Mouse (Mus musculus) 3134 (cell line): ENCODE measurements around the gene C1qtnf7.

ENCODE experiments used
- DNase-seq: peaks from one replicate; pipeline ENCODE4 v3.0.0-alpha.2; 2011; ENCODE audit warnings: low spot score; ENCODE audit not compliant: insufficient read length; ENCODE audit errors: extremely low read depth

The C1qtnf7 gene

DNA sequence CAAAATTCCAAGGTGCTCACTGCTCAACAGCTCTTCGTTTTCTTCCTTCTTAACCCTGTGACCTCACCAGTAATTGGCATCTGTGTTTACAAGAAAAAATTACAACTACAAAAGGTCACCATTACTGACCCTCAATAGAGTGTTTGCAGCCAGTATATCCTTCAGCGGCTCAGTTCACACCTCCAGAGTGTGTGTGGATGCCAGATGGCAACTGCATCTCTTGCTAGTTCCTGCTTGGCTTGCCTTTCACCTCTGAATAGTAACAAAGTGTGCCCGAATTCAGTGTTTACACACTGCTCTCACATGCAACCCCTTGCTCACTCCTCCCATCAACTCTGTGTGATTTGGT lies 23.8 kb downstream of the C1qtnf7 start:
- DNase-seq = no peak

DNA sequence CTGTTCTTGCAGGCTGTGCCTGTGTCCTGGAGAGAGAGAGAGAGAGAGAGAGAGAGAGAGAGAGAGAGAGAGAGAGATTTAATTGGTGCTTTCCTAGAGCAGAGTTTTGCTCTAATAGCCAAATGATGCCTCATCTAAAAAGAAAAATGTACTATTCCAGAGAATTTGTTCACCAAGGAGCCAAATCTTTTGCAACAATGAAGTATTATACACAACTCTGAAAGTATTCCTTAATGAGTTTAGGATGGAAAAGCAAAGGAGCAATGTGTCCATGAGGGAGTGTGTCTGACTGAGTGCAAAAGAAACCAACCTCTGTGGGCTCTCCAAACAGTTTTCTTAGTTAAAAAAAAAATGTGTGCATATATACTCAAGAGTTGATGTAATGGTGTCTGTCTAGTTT lies 24.5 kb downstream of the C1qtnf7 start:
- DNase-seq = no peak

DNA sequence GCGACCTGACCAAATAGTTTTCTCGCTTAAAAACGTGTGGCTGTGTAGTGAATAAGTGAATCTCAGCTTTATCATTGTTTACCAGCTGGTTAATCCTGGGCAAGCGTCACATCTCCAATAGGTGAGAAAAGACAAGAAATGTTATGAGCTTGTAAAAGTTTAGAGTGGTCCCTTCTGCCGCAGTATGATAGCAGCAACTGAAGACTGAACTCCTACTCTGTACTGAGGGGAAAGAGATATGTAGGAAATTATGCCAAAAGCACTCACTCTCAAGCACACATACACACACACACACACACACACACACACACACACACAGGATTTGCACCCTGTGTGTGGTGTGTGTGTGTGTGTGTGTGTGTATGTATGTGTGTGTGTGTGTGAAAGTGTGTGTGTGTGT lies 26.2 kb downstream of the C1qtnf7 start:
- no peak for DNase-seq

DNA sequence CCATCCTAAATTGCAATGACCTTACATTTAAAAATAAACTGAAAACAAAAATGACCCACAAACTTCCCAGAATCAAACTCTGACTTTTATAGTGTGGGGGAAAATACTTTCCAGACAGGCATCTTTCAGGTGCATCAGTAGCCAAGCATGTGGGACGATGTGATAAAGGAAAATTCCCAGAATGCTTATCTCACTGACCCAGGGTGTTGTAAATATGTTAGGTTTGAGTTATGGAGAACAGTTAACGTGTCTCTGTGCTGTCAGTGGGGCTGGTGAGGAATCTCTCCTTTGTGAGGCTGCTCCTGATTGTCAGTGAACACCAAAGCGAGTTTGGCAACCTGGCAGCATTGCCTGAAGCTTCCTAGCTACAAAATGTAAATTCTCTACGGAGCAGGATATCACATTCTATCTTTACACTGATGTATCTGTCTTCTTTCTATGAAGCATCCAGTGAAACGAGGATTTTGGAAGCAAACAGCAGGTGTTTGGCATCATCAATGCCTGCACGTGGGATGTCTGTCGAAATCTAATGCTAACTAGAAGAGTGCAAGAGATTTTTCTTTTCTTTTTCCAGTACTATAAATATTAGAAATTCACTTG lies 27.0 kb downstream of the C1qtnf7 start:
- DNase-seq = no peak

DNA sequence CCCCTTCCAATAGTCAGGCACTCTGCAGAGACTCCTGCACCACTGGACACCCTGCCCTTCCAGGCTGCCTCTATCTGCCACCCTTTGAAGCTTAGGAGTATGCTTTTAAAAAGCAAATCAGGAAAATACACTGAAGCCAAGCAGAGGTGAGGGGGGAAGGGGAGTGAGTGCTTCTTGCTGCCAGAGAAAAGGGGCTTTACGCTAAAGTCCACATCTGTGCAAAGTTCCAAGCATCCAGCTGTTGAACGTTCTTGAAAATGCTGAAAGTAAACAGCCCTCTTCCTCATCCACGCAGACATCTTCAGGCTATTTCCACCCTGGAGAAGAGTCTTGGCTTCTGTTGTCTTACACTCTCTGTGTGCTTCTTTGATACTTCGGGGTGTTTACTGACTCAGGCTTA lies 34.6 kb downstream of the C1qtnf7 start:
- DNase-seq = no peak

DNA sequence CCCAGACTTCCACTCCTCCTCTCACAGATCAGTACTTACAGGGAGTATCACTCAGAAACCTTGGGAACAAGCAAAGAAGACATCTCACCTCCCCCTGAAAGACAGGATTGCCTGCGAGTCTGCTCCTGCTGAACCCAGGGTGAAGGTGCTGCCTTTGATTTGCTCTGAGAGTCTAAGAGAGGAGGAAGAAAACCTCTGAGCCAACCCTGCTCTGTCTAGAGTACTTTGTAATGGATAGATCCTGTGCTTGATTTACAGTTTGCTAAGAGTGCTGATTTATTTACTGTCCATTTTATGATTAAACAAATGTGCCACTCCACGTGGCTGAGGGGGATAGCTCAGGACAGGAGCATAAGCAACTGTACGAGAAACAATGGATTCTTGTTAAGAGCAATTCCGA lies 35.1 kb downstream of the C1qtnf7 start:
- no peak for DNase-seq

DNA sequence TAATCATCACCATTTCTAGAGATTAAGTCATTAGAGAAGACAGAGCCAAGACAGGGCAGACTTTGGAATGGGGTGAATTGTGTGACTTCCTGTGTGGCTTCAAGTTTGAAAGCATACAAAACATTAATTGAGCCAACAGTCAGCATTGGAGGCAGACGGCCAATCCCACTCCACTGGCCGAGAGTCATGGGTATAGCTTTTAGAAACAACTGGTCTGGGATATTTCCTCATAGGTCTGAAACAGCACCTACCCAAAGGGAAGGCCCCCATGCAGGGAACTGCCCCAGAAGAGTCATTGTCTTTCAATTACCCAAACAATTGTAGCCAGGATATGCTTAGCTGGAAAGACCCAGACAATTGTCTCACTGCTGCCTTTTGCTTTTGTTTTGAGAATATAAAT lies 39.5 kb downstream of the C1qtnf7 start:
- DNase-seq = no peak

DNA sequence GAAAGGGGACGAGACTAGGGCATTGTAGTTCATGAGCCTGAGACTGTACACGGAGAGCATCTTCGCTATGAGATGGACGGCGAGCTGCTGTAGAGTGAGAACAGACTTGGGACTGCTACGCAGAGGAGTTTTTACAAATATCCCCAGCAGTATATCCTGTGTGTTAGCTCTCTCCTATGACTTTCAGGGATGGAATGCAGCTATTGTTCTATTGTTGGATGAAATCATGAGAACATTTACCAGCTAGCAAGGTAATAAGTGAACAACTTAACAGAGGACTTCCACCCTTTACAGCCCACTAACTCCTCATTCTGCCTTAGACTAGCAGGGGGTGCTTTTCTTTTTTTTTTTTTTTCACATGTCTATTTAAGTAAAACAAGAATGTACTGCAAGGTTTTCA lies 40.1 kb downstream of the C1qtnf7 start:
- DNase-seq = no peak

DNA sequence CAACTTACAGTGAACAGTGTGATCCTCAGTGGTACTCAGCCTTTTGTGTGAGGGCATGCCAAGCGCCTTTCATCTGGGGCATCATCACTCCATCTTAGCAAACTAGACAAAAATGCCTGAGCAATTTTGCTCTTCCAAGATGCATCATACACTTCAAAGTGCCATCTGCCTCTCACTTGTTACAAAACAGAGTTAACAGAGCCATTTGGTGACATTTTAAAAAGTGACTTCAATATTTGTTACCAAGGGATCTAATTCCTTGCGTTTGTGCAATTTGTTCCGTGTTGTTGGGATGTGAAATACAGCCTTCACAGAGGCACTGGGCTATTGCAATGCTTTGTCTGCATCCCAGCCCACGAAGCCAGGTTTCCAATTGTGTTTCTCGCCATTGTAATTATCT lies 42.1 kb downstream of the C1qtnf7 start:
- DNase-seq = no peak

DNA sequence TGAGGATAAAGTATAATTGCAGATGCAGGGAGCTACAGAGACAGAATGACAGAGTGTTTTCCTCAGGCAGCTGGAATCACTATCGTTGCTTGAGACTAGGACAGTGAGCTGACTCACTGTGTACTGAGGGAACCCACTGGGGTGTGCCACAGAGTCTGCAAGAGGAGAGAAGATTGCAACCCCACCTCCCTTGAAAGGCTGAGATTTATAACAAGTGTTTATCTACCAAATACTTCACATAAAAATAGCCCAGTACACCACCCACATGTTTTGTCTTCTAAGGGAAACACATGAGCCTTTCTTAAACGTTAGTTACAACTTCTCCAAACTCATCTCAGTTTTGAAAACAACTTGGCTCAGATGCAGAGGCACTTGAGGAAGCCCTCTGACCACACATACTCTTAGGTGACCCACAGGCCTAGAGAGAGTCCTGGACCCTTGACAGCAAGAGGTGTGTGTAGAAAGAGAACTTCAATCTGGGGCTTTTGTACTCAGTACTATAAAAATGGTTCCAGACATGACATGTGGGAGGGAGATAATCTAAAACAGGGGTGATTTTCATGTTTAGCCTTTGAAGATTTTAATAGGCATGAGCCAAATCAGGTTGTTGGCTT lies 46.4 kb downstream of the C1qtnf7 start:
- DNase-seq = no peak

DNA sequence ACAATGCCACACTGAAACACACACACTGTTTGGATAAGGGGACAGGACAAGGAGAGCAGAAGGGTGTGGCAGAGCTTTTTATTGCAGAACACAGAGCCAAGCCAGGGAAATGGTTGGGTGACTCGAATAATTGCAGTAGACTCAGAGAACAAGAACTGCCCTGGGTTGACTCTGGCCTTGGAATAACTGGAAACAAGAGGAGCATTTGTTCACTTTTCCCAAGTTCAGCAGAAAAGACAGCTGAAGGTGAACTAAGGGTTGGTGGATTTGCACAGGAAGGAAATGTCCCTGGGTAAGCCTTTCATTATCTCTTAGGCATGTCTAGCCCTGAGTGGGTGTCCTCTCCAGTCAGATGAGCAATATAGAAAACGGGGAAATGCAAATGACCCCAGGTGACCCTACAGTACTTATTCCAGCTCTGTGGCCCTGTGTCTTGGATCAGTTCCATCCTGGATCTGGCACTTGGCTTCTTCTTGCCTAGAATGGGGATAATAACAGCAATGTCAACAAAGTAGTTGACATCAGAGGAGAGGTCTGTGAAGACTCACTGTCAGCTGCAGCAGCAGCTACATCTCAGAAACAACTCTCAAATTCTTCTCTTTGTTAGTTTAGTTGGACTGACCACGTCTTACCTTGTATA lies 54.5 kb downstream of the C1qtnf7 start:
- no peak for DNase-seq

DNA sequence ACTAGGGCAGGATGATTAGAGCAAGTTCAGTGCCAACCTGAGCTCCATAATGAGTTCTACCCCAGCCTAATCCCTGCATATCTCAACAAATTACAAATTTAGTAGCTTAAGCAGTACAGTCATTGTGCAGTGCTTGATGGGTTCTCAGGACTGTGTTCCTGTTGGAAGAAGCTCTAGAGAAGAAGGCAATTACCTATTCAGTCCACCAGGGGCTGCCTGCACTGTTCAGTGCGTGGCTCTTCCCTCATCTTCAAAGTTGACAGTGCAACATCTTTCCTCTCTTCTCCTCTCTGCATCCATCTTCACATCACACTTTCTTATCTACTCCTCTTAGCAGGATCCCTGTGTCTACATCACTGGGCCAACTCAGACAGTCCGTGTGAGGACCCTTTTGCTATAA lies 67.5 kb downstream of the C1qtnf7 start:
- no peak for DNase-seq

DNA sequence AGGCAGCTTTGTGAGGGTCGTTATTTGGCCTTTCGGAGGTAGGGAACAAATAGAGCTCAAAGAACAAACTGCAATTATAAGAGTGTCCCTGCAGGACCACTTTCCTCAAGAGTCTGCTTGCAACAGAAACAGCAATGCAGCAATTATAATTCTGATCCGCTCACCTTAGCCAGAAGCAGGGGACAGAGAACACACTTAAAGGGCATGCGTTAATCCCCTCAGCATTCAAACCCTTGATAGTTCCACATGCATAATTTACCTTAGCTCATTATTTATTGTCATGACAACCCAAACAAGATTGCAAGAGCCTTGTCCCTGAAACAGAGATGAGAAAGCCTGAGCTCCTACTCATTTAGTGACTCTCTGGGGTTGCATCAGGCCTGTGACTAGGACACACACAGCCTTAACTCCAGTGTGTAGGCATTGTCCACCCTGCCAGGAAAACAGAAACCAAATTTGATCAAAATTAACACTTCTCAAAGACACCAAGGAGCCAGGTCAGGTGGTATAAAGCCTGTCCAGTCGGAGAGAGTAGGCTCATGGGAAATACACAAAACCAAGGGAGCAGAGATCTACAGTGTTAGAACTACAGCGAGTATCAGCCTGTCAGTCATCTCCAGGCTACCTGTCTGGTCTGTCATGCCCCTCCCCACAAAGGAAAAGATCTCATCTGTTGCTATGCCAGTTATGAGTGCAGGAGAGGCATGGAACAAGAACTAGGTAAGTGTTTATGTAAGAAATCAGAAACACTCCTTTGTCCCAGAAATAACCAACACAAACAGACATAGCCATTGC lies 68.2 kb downstream of the C1qtnf7 start:
- DNase-seq = no peak

DNA sequence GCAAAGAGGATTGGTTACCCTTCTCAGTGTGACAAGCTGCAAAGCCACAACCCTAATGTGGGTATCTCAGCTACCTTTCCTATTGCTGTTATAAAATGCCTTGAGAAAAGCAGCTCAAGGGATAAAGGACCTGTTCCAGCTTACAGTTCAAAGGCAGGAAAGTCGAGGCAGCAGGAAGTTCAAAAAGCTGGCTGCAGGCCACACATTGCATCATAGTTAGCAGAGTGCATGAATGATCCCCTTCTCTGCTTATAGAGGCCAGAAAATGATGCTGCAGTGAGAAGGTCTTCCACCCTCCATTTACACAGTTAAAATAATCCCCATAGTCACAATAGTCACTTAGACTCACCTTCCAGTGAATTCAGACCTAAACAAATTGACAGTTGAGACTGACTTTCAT lies 69.1 kb downstream of the C1qtnf7 start:
- no peak for DNase-seq

DNA sequence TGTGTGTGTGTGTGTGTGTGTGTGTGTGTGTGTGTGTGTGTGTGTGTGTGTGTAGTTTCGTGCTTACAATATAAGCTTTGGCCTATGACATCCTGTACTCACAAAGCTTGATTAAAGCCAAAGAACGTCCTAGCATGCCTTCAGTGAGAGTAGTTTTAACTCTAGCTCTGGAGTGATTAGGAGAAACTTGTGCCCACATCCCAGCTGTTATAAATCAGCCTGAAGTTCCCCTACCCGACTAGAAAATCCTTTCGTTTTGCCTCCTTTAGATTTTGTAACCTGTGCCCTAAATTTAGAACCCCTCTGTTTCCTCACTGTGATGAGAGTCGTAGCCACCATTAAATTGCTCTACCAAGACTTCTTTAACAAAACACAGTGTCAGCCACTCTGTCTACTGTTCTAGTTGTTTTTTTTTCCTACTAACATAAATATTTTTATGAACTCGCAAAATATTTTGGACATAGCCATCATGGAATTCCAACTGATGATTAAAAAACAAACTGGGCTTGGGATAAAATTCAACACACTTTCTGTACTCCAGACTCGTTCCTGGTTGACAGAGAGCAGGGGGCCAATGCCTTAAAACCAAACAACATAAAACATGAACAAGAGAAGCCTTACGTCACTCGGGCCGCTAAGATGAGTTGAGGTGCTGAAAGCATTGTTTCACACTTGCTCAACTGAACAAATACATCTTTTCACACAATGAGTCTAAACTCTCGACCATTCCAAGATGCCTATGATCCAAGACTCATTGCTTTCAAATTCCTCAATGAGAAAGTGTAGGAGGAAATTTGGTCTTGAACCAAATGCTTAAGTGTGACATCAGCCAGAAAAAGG lies 70.3 kb downstream of the C1qtnf7 start:
- DNase-seq = no peak

DNA sequence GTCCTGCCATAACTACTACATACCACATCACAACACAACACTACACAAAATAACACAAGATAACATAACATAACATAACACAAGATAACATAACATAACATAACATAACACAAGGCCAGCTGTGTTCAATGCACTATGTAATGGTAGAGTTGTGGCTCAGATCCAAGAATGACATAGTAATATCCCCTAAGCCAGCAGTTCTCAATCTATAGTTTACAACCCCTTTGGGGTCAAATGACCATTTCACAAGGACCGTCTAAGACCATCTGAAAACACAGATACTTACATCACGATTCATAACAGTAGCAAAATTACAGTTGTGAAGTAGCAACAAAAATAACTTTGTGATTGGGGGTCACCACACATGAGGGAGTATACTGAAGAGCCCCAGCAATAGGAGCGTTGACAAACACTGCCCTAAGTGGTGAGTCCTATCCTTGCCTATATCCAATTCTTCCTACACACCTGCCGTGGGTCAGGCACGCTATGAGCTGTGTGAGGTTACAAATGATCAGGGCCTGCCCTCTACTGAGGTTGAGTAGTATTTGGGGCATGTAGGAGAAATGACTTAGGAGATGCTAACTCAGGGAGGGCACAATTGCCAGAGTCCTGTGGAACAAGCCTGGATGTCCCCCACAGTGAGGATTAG lies 73.6 kb downstream of the C1qtnf7 start:
- DNase-seq = no peak

DNA sequence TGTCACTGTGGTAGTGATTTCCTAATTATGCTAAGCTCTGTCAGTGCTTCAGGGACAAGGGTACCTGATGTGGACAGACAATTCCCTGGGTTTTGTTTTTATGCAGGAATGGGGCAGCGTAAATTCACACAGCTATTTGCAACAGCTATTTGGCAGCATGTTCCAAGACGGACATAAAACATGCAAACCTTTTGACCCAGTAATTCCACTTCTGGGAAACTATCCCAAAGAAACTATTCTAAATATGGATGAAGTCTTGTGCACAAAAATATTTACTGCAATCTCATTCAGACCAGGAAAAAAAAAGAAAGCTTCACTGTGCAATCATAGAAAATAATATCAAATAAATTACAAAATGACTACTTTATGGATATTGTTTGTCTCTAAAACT lies 74.1 kb downstream of the C1qtnf7 start:
- DNase-seq = no peak

DNA sequence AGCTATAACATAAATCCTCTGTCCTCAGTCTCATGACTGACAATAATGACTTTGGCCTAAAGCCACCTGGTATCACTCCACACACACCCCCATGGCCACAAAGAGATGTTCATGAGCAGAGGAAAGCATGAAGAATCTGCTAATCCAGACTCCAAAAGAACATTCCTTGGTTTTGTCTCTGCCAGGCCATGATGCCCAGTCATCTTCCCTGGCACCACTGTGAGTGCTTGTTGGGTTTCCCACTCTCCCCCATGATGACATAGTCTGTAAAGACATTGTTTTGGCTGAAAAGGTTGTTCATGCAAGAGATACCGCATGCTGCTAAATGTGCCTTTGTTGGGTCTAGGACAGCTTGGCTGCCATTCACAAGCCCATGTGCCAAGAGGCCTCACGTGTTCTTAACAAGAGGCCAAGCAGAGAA lies 75.0 kb downstream of the C1qtnf7 start:
- no peak for DNase-seq

DNA sequence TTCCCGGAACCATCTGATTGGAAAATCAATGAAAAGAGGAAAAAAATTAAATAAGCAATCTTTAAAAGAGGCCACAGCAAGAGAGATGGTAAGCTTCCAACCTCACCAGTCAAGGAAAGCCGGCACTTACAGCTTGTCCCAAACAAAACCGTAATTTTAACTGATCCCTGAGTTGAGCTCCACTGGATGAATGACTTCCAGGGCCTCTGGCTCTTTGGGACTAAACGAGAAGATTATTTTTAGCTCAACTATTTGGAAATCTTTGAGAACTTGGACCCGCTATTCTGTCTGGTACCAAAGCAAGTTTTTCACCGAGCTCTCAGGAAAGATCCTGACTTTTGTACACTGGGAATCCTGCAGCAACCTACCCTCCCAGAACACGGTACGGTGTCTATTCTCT lies 86.3 kb downstream of the C1qtnf7 start:
- no peak for DNase-seq

DNA sequence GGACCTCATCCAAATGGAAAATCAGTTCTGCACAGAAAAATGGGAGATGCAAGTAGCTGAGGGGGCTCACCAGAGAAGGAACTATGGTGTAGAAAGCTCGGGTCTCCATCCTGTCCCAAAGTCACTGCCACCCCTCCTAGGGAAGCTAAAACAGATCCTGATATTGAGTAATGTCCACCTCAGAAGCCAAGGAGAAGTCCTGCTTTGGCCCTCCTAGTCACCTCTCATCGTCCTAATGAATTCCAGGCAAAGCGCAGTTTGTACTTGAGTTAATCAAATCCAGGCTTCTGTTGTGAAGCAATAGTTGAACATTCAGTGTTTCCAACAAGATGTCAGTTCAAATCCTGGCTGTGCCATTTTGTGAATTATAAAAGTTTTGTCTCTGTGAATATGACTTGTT lies 87.2 kb downstream of the C1qtnf7 start:
- DNase-seq = no peak
